Mouse (Mus musculus) midbrain, embryonic 14.5 days (tissue): ENCODE measurements around the gene Slc22a14. TPM values are rescaled to one million over a fixed set of nuclear protein-coding genes. Genes with fewer than 3 reads are reported as not detected.
A peak's percentile ranks its signal among the peaks of the same experiment; 100 is the strongest.

Experiments used
- ATAC-seq: fragments of 200-750 bp; cut with Nextera tagmentation; 2 replicates; pipeline ENCODE4 v1.8.0; 2017; ENCODE audit warnings: moderate number of reproducible peaks, moderate library complexity; ENCODE audit not compliant: low FRiP score, low TSS enrichment
- DNase-seq: peaks from one replicate; pipeline ENCODE4 v3.0.0-alpha.2; 2015
- H3K27ac ChIP-seq: fragments of 300-500 bp; sonication (generic); replicated peaks from 2 replicates; pipeline ENCODE4 v1.5.1; 2014; ENCODE audit warnings: mild to moderate bottlenecking, low read depth, low read length, moderate library complexity
- H3K27me3 ChIP-seq: fragments of 300-500 bp; sonication (generic); 2 replicates; pipeline ENCODE4 v1.6.1; 2014; ENCODE audit warnings: low read length, control low read depth, mixed read lengths; ENCODE audit not compliant: control insufficient read depth, insufficient read depth
- H3K36me3 ChIP-seq: fragments of 300-500 bp; sonication (generic); 2 replicates; pipeline ENCODE4 v1.6.1; 2014; ENCODE audit warnings: low read length, control low read depth; ENCODE audit not compliant: control insufficient read depth, insufficient read depth
- H3K4me1 ChIP-seq: fragments of 300-500 bp; sonication (generic); 2 replicates; pipeline ENCODE4 v1.6.1; 2014; ENCODE audit warnings: mild to moderate bottlenecking, antibody characterized with exemption, low read length, control low read depth; ENCODE audit not compliant: control insufficient read depth, insufficient read depth
- H3K4me2 ChIP-seq: fragments of 300-500 bp; sonication (generic); 2 replicates; pipeline ENCODE4 v1.6.1; 2014; ENCODE audit warnings: mild to moderate bottlenecking, low read length, moderate library complexity
- H3K4me3 ChIP-seq: fragments of 300-500 bp; sonication (generic); replicated peaks from 2 replicates; pipeline ENCODE4 v1.5.1; 2014; ENCODE audit warnings: low read depth, low read length
- H3K9ac ChIP-seq: fragments of 300-500 bp; sonication (generic); replicated peaks from 2 replicates; pipeline ENCODE4 v1.6.1; 2014; ENCODE audit warnings: mild to moderate bottlenecking, low read length, moderate library complexity
- H3K9me3 ChIP-seq: fragments of 300-500 bp; sonication (generic); 2 replicates; pipeline ENCODE4 v1.6.1; 2016; ENCODE audit warnings: low read length, control low read depth, mixed read lengths; ENCODE audit not compliant: control insufficient read depth
- WGBS: fragments of 180-500 bp; shearing (Covaris S2); extraction: QIAGEN DNeasy Blood & Tissue Kit; methylation state at CpG from one replicate; pipeline ENCODE4 v1.1.7; 2014; 5-methylcytosine and 5-hydroxymethylcytosine counted together
- polyA plus RNA-seq: library from polyadenylated mRNA; unstranded; fragments of >200 nt; fragmentation: Nextera tagmentation; extraction: Ambion mirVana; gene quantifications from 2 replicates; pipeline ENCODE4 v1.2.1, GENCODE M21; 2014

Slc22a14 gene
- polyA plus RNA-seq, 1 experiment from 2014 or later, result not detected

- no peak overlapping the region for H3K9ac ChIP-seq
- H3K4me3 ChIP-seq, result no peak overlapping the region
- no peak overlapping the region for H3K27ac ChIP-seq
- no peaks in the 10 kb centered on the region for H3K4me1 ChIP-seq
- DNase-seq, result peak; percentile 45
- no peaks in the 10 kb centered on the region for H3K9me3 ChIP-seq
- no peak overlapping the region for H3K4me2 ChIP-seq
- ATAC-seq, result no peak
- H3K27me3 ChIP-seq, result no peaks in the 10 kb centered on the region
- no peaks in the 10 kb centered on the region for H3K36me3 ChIP-seq
- 25% methylated on average over 5 of the region's 5 CpGs for WGBS
Measured at GRCm38 (mm10) chr9:119149601-119150000, 215.8 kb downstream of the Slc22a14 start.

GRCm38 (mm10) chr9:119146098-119146770, 219.1 kb downstream of the Slc22a14 start:
- ATAC-seq, result no peak
- no peak overlapping the region for H3K4me3 ChIP-seq
- no peaks in the 10 kb centered on the region for H3K9me3 ChIP-seq
- H3K27me3 ChIP-seq, result no peaks in the 10 kb centered on the region
- DNase-seq, result no peak
- no peak overlapping the region for H3K27ac ChIP-seq
- H3K36me3 ChIP-seq, result no peaks in the 10 kb centered on the region
- H3K9ac ChIP-seq, result no peak overlapping the region
- no peak overlapping the region for H3K4me2 ChIP-seq
- 84% methylated on average over 13 of the region's 13 CpGs for WGBS
- H3K4me1 ChIP-seq, result no peaks in the 10 kb centered on the region

GRCm38 (mm10) chr9:119145638-119146037, 219.7 kb downstream of the Slc22a14 start:
- Histone ChIP-seq H3K36me3 (no peaks in the 10 kb centered on the region), H3K9me3 (no peaks in the 10 kb centered on the region), H3K27ac (no peak overlapping the region), H3K4me3 (no peak overlapping the region), H3K27me3 (no peaks in the 10 kb centered on the region), H3K9ac (no peak overlapping the region), H3K4me1 (no peaks in the 10 kb centered on the region), H3K4me2 (no peak overlapping the region)
- DNase-seq (no peak), ATAC-seq (no peak)
- WGBS, result 53% methylated on average over 6 of the region's 6 CpGs

- 38% methylated on average over 10 of the region's 10 CpGs for WGBS
- Histone ChIP-seq H3K36me3 (no peaks in the 10 kb centered on the region), H3K9ac (no peak overlapping the region), H3K9me3 (no peaks in the 10 kb centered on the region), H3K4me1 (no peaks in the 10 kb centered on the region), H3K4me3 (no peak overlapping the region), H3K27me3 (no peaks in the 10 kb centered on the region), H3K27ac (no peak overlapping the region), H3K4me2 (no peak overlapping the region)
- DNase-seq (no peak), ATAC-seq (no peak)
Measured at GRCm38 (mm10) chr9:119145137-119145536, 220.2 kb downstream of the Slc22a14 start.

- Histone ChIP-seq H3K27me3 (no peaks in the 10 kb centered on the region), H3K27ac (no peak overlapping the region), H3K4me3 (no peak overlapping the region), H3K4me1 (no peaks in the 10 kb centered on the region), H3K4me2 (no peak overlapping the region), H3K9me3 (no peaks in the 10 kb centered on the region), H3K36me3 (no peaks in the 10 kb centered on the region), H3K9ac (no peak overlapping the region)
- 82% methylated on average over 8 of the region's 8 CpGs for WGBS
- DNase-seq, result peak; percentile 8
- no peak for ATAC-seq
Measured at GRCm38 (mm10) chr9:119144696-119145095, 220.7 kb downstream of the Slc22a14 start.

- WGBS, result 74% methylated on average over 9 of the region's 9 CpGs
- no peaks in the 10 kb centered on the region for H3K36me3 ChIP-seq
- H3K9me3 ChIP-seq, result no peaks in the 10 kb centered on the region
- no peak overlapping the region for H3K27ac ChIP-seq
- no peak overlapping the region for H3K4me3 ChIP-seq
- no peaks in the 10 kb centered on the region for H3K27me3 ChIP-seq
- H3K4me1 ChIP-seq, result no peaks in the 10 kb centered on the region
- no peak overlapping the region for H3K9ac ChIP-seq
- H3K4me2 ChIP-seq, result no peak overlapping the region
- DNase-seq, result no peak
- no peak for ATAC-seq
Measured at GRCm38 (mm10) chr9:119143372-119143771, 222.0 kb downstream of the Slc22a14 start.

GRCm38 (mm10) chr9:119142066-119142465, 223.3 kb downstream of the Slc22a14 start:
- H3K9ac ChIP-seq, result no peak overlapping the region
- no peak for ATAC-seq
- H3K27me3 ChIP-seq, result no peaks in the 10 kb centered on the region
- H3K9me3 ChIP-seq, result no peaks in the 10 kb centered on the region
- no peak for DNase-seq
- 88% methylated on average over 5 of the region's 5 CpGs for WGBS
- H3K27ac ChIP-seq, result no peak overlapping the region
- H3K4me1 ChIP-seq, result no peaks in the 10 kb centered on the region
- H3K4me2 ChIP-seq, result no peak overlapping the region
- no peak overlapping the region for H3K4me3 ChIP-seq
- H3K36me3 ChIP-seq, result no peaks in the 10 kb centered on the region

GRCm38 (mm10) chr9:119138836-119139235, 226.5 kb downstream of the Slc22a14 start:
- DNase-seq, result no peak
- Histone ChIP-seq H3K9me3 (no peaks in the 10 kb centered on the region), H3K4me3 (no peak overlapping the region), H3K4me1 (no peaks in the 10 kb centered on the region), H3K36me3 (no peaks in the 10 kb centered on the region), H3K4me2 (no peak overlapping the region), H3K27me3 (no peaks in the 10 kb centered on the region), H3K9ac (no peak overlapping the region), H3K27ac (no peak overlapping the region)
- ATAC-seq, result no peak
- 89% methylated on average over 2 of the region's 2 CpGs for WGBS

- Histone ChIP-seq H3K4me1 (no peaks in the 10 kb centered on the region), H3K27ac (no peak overlapping the region), H3K4me2 (no peak overlapping the region), H3K27me3 (no peaks in the 10 kb centered on the region), H3K9ac (no peak overlapping the region), H3K4me3 (no peak overlapping the region), H3K36me3 (no peaks in the 10 kb centered on the region), H3K9me3 (no peaks in the 10 kb centered on the region)
- 70% methylated on average over 5 of the region's 5 CpGs for WGBS
- no peak for DNase-seq
- no peak for ATAC-seq
Measured at GRCm38 (mm10) chr9:119130692-119131091, 234.7 kb downstream of the Slc22a14 start.
